Mouse (Mus musculus): Measurements from ENCODE around the gene Lhfp.

The Lhfp gene

GRCm38 (mm10) chr3:53041411-53042239 lies at the start of gene Lhfp:
TSS of gene Lhfp (plus strand) at chr3:53041528.
- in situ Hi-C loops (cut with MboI; ENCODE audit: low sequenced_read_pairs), result no loop called here

- in situ Hi-C loops (cut with MboI; ENCODE audit: low sequenced_read_pairs), result no loop called here
Measured at GRCm38 (mm10) chr3:52993296-52993695, 48.0 kb upstream of the Lhfp start.

GRCm38 (mm10) chr3:52994666-52995065 lies 46.7 kb upstream of the Lhfp start:
- in situ Hi-C loops (cut with MboI; ENCODE audit: low sequenced_read_pairs), result no loop called here

- in situ Hi-C loops (cut with MboI; ENCODE audit: low sequenced_read_pairs), result no loop called here
Measured at GRCm38 (mm10) chr3:52996635-52997034, 44.7 kb upstream of the Lhfp start.

DNA sequence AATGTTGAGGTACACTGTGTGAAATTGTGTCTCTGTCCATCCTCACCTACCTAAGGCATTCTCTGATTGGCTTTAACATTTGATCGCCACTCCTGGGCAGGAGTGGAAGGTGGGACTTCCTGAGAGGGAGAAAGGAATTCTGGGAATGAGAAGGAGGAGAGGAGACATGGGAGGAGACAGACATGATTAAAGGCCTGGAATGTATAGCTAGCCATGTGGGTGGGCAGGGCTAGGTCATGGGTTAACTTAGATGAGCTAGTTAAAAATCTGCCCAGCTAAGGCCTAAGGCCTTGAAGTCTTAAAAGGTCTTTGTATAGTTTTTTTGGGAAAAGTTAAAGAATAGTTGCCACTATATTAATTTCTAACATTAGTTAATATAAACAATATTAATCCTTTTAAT lies 43.9 kb upstream of the Lhfp start:
- in situ Hi-C loops (cut with MboI; ENCODE audit: low sequenced_read_pairs), result no loop called here

- in situ Hi-C loops (cut with MboI; ENCODE audit: low sequenced_read_pairs), result no loop called here
Measured at GRCm38 (mm10) chr3:52999016-52999744, 42.1 kb upstream of the Lhfp start.

- in situ Hi-C loops (cut with MboI; ENCODE audit: low sequenced_read_pairs), result loop anchor here (10.0 kb wide), 1 partner anchor 745 kb away; no protein-coding TSS in a partner anchor
Measured at GRCm38 (mm10) chr3:52999996-53000395, 41.3 kb upstream of the Lhfp start.

- in situ Hi-C loops (cut with MboI; ENCODE audit: low sequenced_read_pairs), result loop anchor here (10.0 kb wide), 1 partner anchor 747 kb away; no protein-coding TSS in a partner anchor
Measured at GRCm38 (mm10) chr3:53002076-53002475, 39.3 kb upstream of the Lhfp start.

GRCm38 (mm10) chr3:53004406-53005114 lies 36.8 kb upstream of the Lhfp start:
- in situ Hi-C loops (cut with MboI; ENCODE audit: low sequenced_read_pairs), result loop anchor here (10.0 kb wide), 1 partner anchor 750 kb away; no protein-coding TSS in a partner anchor

- in situ Hi-C loops (cut with MboI; ENCODE audit: low sequenced_read_pairs), result loop anchor here (10.0 kb wide), 1 partner anchor 753 kb away; no protein-coding TSS in a partner anchor
Measured at GRCm38 (mm10) chr3:53007411-53007810, 33.9 kb upstream of the Lhfp start.

GRCm38 (mm10) chr3:53016436-53017340 lies 24.6 kb upstream of the Lhfp start, which contains the start of gene Cog6:
TSS of gene Cog6 (minus strand) at chr3:53017237.
- in situ Hi-C loops (cut with MboI; ENCODE audit: low sequenced_read_pairs), result no loop called here

DNA sequence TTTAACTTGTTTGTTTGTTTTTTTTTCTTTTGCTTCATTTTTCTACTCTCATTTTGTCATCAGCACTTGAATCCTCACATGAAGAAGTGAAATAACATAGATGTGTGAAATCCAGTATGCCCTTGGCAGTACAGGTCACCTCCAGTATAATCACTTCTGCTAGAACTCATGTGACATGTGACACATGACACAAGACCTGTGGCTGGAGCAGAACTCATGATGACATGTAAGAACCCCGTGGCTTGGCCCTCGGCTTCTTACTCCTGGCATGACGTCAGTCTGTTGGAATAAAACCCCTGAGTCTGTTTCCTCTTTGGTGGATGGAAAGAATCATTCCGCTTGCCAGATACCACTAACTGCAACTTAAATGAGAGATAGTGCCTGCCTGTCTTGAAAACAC lies 14.0 kb upstream of the Lhfp start:
- in situ Hi-C loops (cut with MboI; ENCODE audit: low sequenced_read_pairs), result no loop called here

DNA sequence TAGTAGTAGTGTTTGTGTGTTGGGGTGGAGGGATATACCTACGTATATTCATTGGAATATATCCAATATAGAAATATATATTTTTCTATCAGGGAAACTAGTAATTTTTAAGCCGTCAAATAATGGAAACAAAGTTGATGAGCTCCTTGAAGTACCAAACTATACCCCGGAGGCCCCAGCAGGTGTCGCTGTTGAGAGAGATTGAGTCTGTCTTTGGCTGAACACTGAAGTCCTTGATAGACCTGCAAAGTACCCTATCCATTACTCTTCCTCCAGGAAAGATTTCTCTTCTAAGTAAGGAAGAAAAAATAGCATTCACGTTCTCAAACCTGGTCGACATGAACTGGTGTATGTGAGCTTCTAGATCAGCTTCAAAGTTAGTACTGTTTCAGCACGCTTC lies 12.3 kb upstream of the Lhfp start:
- in situ Hi-C loops (cut with MboI; ENCODE audit: low sequenced_read_pairs), result no loop called here

GRCm38 (mm10) chr3:53031586-53031985 lies 9.7 kb upstream of the Lhfp start:
- in situ Hi-C loops (cut with MboI; ENCODE audit: low sequenced_read_pairs), result no loop called here

GRCm38 (mm10) chr3:53032432-53032831 lies 8.9 kb upstream of the Lhfp start:
- in situ Hi-C loops (cut with MboI; ENCODE audit: low sequenced_read_pairs), result no loop called here

DNA sequence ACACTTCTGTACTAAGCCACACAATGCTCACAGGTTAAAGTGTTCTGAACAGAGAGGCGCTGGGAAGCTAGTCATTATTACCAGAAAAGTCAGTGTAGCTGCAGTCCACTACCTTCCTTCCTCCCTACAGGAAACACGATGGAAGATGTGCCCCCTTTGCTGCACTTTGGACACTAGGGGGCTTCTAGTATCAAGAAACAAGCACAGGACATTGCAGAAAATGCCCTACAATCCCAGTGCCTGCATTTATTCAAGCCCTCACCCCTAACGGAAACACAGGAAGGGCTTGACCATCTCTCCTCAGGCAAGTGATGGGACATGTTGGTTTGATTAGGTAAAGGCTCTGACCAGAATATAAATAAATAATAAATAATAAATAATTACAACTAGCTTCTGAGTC lies 7.9 kb upstream of the Lhfp start:
- in situ Hi-C loops (cut with MboI; ENCODE audit: low sequenced_read_pairs), result no loop called here

DNA sequence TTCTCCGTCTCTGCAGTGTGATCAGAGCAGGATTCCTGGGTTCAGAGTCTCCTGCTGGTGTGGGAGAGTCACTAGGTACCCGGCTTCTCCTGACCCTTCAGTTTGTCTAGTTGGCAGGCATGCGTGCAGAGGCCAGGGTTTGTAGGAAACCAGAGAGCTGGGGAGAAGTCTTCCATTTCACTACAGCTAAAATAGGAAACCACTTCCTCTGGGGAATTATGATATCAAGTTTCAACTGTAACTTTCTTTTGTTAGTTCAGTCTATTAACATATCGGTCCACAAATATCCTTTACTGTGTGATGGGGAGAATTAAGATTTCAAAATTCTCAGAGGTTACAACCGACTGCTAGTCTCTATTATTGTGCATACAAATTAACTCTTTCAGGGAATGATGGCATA lies 5.3 kb upstream of the Lhfp start:
- in situ Hi-C loops (cut with MboI; ENCODE audit: low sequenced_read_pairs), result no loop called here

DNA sequence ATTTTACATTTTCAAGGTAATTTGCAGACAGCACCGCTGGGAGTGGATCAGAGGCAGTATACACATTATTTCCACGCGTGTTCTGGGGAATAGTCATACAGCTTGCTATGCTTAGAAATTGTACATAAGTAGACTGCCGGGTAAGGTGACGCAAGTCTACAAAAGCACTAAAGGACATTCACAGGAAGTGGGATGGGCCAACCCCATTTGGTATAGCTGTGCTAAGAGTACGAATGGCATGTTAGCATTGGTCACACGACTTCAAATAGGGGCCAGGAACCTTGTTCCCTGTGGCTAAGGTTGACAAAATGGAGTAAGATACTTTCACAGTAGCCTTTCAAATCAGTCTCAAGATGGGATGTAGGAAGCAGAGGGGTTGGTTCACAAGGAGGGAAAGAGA lies 4.4 kb upstream of the Lhfp start:
- in situ Hi-C loops (cut with MboI; ENCODE audit: low sequenced_read_pairs), result no loop called here

- in situ Hi-C loops (cut with MboI; ENCODE audit: low sequenced_read_pairs), result no loop called here
Measured at GRCm38 (mm10) chr3:53038913-53039312, 2.4 kb upstream of the Lhfp start.

DNA sequence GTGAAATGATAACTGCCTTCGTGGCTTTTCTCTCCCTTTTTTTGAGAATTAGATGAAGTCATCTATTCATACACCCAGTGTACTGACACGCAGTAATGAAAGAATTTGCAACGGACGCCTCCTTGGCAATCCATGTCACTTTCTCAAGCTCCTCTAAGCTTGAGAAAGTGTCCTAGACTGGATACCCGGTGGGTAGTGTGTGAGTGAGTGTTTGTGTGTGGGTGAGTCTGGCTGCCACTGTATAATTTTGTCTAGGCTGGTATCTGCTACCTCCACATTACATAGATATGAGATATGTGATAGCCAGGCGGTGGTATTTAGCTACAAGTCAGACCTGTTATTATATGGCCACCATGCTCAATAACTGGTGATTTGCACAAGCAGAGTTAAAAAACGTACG lies 1.6 kb upstream of the Lhfp start:
- in situ Hi-C loops (cut with MboI; ENCODE audit: low sequenced_read_pairs), result no loop called here
